26 mouse cellular contexts compared by ENCODE assay signal in genomic region chr14:21206472-21206871, GRCm38 (mm10).
DNase-seq lines count a peak whose midpoint lies in the region; ATAC-seq lines count a peak whose summit lies in the region.
"Had no signal": no experiment of that assay in that cellular context is flagged by ENCODE, and none has a peak within 500 bp of the region (broad histone marks: within the 10 kb centered on the region; RNA-seq: fewer than 3 reads in every experiment).

No protein-coding gene starts in this region.

- no peaks in the 10 kb centered on the region for H3K9me3 ChIP-seq in embryonic facial prominence, embryonic 14.5 days (ENCODE audit: control insufficient read depth, low read length)
- no peaks in the 10 kb centered on the region for H3K9me3 ChIP-seq in embryonic facial prominence, embryonic 10.5 days
- H3K9me3 ChIP-seq in midbrain, embryonic 11.5 days (ENCODE audit: control insufficient read depth, low read length): no peaks in the 10 kb centered on the region
- no peaks in the 10 kb centered on the region for H3K9me3 ChIP-seq in midbrain, embryonic 16.5 days (replicated peaks; ENCODE audit: control insufficient read depth, low read length, poor library complexity, severe bottlenecking)
- H3K9me3 ChIP-seq: embryonic facial prominence, embryonic 12.5 days; embryonic facial prominence, embryonic 15.5 days; forebrain, embryonic 10.5 days; forebrain, embryonic 13.5 days; forebrain, embryonic 15.5 days had no signal

- H3K9ac ChIP-seq in embryonic facial prominence, embryonic 14.5 days (ENCODE audit: low read depth, low read length): no peak overlapping the region
- H3K9ac ChIP-seq in midbrain, embryonic 11.5 days (ENCODE audit: low read length): no peak overlapping the region
- H3K9ac ChIP-seq in midbrain, embryonic 16.5 days (ENCODE audit: low read depth, low read length): no peak overlapping the region
- H3K9ac ChIP-seq: embryonic facial prominence, embryonic 12.5 days; embryonic facial prominence, embryonic 15.5 days; forebrain, embryonic 13.5 days; forebrain, embryonic 15.5 days; forebrain, postnatal 0 days had no signal

- no peak overlapping the region for H3K4me3 ChIP-seq in embryonic facial prominence, embryonic 14.5 days (ENCODE audit: low read depth, low read length)
- no peak overlapping the region for H3K4me3 ChIP-seq in embryonic facial prominence, embryonic 10.5 days
- H3K4me3 ChIP-seq in midbrain, embryonic 11.5 days (ENCODE audit: low read depth, low read length): no peak overlapping the region
- no peak overlapping the region for H3K4me3 ChIP-seq in midbrain, embryonic 16.5 days (ENCODE audit: low read depth, low read length)
- H3K4me3 ChIP-seq: embryonic facial prominence, embryonic 12.5 days; embryonic facial prominence, embryonic 15.5 days; erythroblast, embryonic 14.5 days; forebrain, embryonic 10.5 days; forebrain, embryonic 13.5 days; forebrain, embryonic 15.5 days had no signal

- WGBS in embryonic facial prominence, embryonic 14.5 days: 70% methylated on average over 4 of the region's 4 CpGs
- WGBS in embryonic facial prominence, embryonic 10.5 days: 90% methylated on average over 4 of the region's 4 CpGs
- WGBS in midbrain, embryonic 11.5 days: 92% methylated on average over 4 of the region's 4 CpGs
- WGBS in midbrain, embryonic 16.5 days: 87% methylated on average over 4 of the region's 4 CpGs

- H3K27ac ChIP-seq in embryonic facial prominence, embryonic 14.5 days (replicated peaks; ENCODE audit: low read depth, low read length): no peak overlapping the region
- no peak overlapping the region for H3K27ac ChIP-seq in embryonic facial prominence, embryonic 10.5 days (replicated peaks)
- H3K27ac ChIP-seq in midbrain, embryonic 11.5 days (ENCODE audit: low read depth, low read length): no peak overlapping the region
- no peak overlapping the region for H3K27ac ChIP-seq in midbrain, embryonic 16.5 days (ENCODE audit: low read length)
- H3K27ac ChIP-seq: embryonic facial prominence, embryonic 12.5 days; embryonic facial prominence, embryonic 15.5 days; forebrain, embryonic 10.5 days; forebrain, embryonic 13.5 days; forebrain, embryonic 15.5 days had no signal

- H3K4me1 ChIP-seq in embryonic facial prominence, embryonic 14.5 days (ENCODE audit: control insufficient read depth, insufficient read depth, low read length): no peaks in the 10 kb centered on the region
- no peaks in the 10 kb centered on the region for H3K4me1 ChIP-seq in embryonic facial prominence, embryonic 10.5 days
- no peaks in the 10 kb centered on the region for H3K4me1 ChIP-seq in midbrain, embryonic 11.5 days (ENCODE audit: control insufficient read depth, insufficient read depth, low read length)
- H3K4me1 ChIP-seq in midbrain, embryonic 16.5 days (ENCODE audit: control insufficient read depth, insufficient read depth, low read length): no peaks in the 10 kb centered on the region
- H3K4me1 ChIP-seq: embryonic facial prominence, embryonic 12.5 days; embryonic facial prominence, embryonic 15.5 days; forebrain, embryonic 10.5 days; forebrain, embryonic 13.5 days; forebrain, embryonic 15.5 days had no signal

- no peak for ATAC-seq in embryonic facial prominence, embryonic 14.5 days (ENCODE audit: low read depth)
- ATAC-seq in midbrain, embryonic 11.5 days (ENCODE audit: low FRiP score): no peak
- ATAC-seq in midbrain, embryonic 16.5 days: no peak
- ATAC-seq: CD4-positive, CD25-positive, alpha-beta regulatory T cell, adult 4 months; forebrain, embryonic 13.5 days; forebrain, embryonic 15.5 days; forebrain, postnatal 0 days had no signal

- H3K4me2 ChIP-seq in embryonic facial prominence, embryonic 14.5 days (ENCODE audit: low read depth, low read length): no peak overlapping the region
- no peak overlapping the region for H3K4me2 ChIP-seq in midbrain, embryonic 11.5 days
- no peak overlapping the region for H3K4me2 ChIP-seq in midbrain, embryonic 16.5 days (ENCODE audit: low read length)
- H3K4me2 ChIP-seq: embryonic facial prominence, embryonic 12.5 days; embryonic facial prominence, embryonic 15.5 days; forebrain, embryonic 13.5 days; forebrain, embryonic 15.5 days had no signal

- DNase-seq in embryonic facial prominence, embryonic 14.5 days (ENCODE audit: low spot score): peak; percentile 37
- no peak for DNase-seq in embryonic facial prominence, embryonic 10.5 days (ENCODE audit: low spot score)
- DNase-seq in midbrain, embryonic 11.5 days (ENCODE audit: low spot score, missing footprints): peak; percentile 62
- peak; percentile 15 for DNase-seq in MEL-GATA-1-ER (ENCODE audit: extremely low read depth, low read depth)
- no peak for DNase-seq in kidney, adult 9 months
- DNase-seq: adrenal gland, adult 2 months; adrenal gland, postnatal 10 days; adrenal gland, postnatal 25 days; B cell, adult 2 months; cerebellum, adult 11 months; cerebellum, adult 18-20 months; cerebellum, adult 8-10 months; cerebellum, adult 9-11 months; cerebellum, postnatal 14 days; cerebellum, postnatal 36 days; embryo, embryonic 11 days; forebrain, postnatal 0 days had no signal

- no peaks in the 10 kb centered on the region for H3K27me3 ChIP-seq in embryonic facial prominence, embryonic 14.5 days (replicated peaks; ENCODE audit: control insufficient read depth, insufficient read depth, low read length)
- H3K27me3 ChIP-seq in embryonic facial prominence, embryonic 10.5 days (replicated peaks; ENCODE audit: low read depth, poor library complexity, severe bottlenecking): no peaks in the 10 kb centered on the region
- H3K27me3 ChIP-seq in midbrain, embryonic 11.5 days (ENCODE audit: control insufficient read depth, insufficient read depth, low read length): no peaks in the 10 kb centered on the region
- H3K27me3 ChIP-seq in midbrain, embryonic 16.5 days (ENCODE audit: control insufficient read depth, insufficient read depth, low read depth, low read length): no peaks in the 10 kb centered on the region
- H3K27me3 ChIP-seq: CH12.LX; embryonic facial prominence, embryonic 12.5 days; embryonic facial prominence, embryonic 15.5 days; forebrain, embryonic 13.5 days; forebrain, embryonic 15.5 days had no signal

- no peaks in the 10 kb centered on the region for H3K36me3 ChIP-seq in embryonic facial prominence, embryonic 14.5 days (ENCODE audit: control insufficient read depth, insufficient read depth, low read length)
- no peaks in the 10 kb centered on the region for H3K36me3 ChIP-seq in embryonic facial prominence, embryonic 10.5 days (replicated peaks)
- no peaks in the 10 kb centered on the region for H3K36me3 ChIP-seq in midbrain, embryonic 11.5 days (ENCODE audit: control insufficient read depth, insufficient read depth, low read length)
- H3K36me3 ChIP-seq in midbrain, embryonic 16.5 days (ENCODE audit: control insufficient read depth, insufficient read depth, low read length): no peaks in the 10 kb centered on the region
- H3K36me3 ChIP-seq: embryonic facial prominence, embryonic 12.5 days; embryonic facial prominence, embryonic 15.5 days; forebrain, embryonic 10.5 days; forebrain, embryonic 15.5 days had no signal

Comparison
In these comparisons a context has a peak if more than half of its experiments do, and no peak if none do; other contexts are left out.
1. DNase-seq: peak in embryonic facial prominence, embryonic 14.5 days (single experiment), midbrain, embryonic 11.5 days (single experiment) and MEL-GATA-1-ER (single experiment); none in embryonic facial prominence, embryonic 10.5 days (single experiment) and kidney, adult 9 months (single experiment).